Mouse (Mus musculus) midbrain, postnatal 0 days (tissue): ENCODE measurements around the gene Hmgn3. TPM values are rescaled to one million over a fixed set of nuclear protein-coding genes. Genes with fewer than 3 reads are reported as not detected.

Experiments used
- ATAC-seq: fragments of 200-750 bp; cut with Nextera tagmentation; 2 replicates; pipeline ENCODE4 v1.8.0; 2017; ENCODE audit warnings: moderate number of reproducible peaks, mild to moderate bottlenecking, moderate TSS enrichment, moderate library complexity; ENCODE audit not compliant: low FRiP score
- DNase-seq: peaks from one replicate; pipeline ENCODE4 v3.0.0-alpha.2; 2015; ENCODE audit warnings: low spot score
- H3K27ac ChIP-seq: fragments of 300-500 bp; sonication (generic); 2 replicates; pipeline ENCODE4 v1.5.1; 2014; ENCODE audit warnings: low read depth, mild to moderate bottlenecking, low read length, mixed read lengths
- H3K27me3 ChIP-seq: fragments of 300-500 bp; sonication (generic); 2 replicates; pipeline ENCODE4 v1.6.1; 2014; ENCODE audit warnings: low read length, control low read depth, mixed read lengths; ENCODE audit not compliant: insufficient read depth
- H3K36me3 ChIP-seq: fragments of 300-500 bp; sonication (generic); 2 replicates; pipeline ENCODE4 v1.6.1; 2014; ENCODE audit warnings: low read length, control low read depth, mixed read lengths; ENCODE audit not compliant: insufficient read depth
- H3K4me1 ChIP-seq: fragments of 300-500 bp; sonication (generic); 2 replicates; pipeline ENCODE4 v1.6.1; 2014; ENCODE audit warnings: mild to moderate bottlenecking, control low read depth, antibody characterized with exemption, low read length, mixed read lengths; ENCODE audit not compliant: insufficient read depth
- H3K4me2 ChIP-seq: fragments of 300-500 bp; sonication (generic); 2 replicates; pipeline ENCODE4 v1.6.1; 2014; ENCODE audit warnings: low read depth, mild to moderate bottlenecking, low read length, mixed read lengths; ENCODE audit not compliant: poor library complexity, severe bottlenecking
- H3K4me3 ChIP-seq: fragments of 300-500 bp; sonication (generic); 2 replicates; pipeline ENCODE4 v1.5.1; 2014; ENCODE audit warnings: low read depth, mild to moderate bottlenecking, low read length, moderate library complexity
- H3K9ac ChIP-seq: fragments of 300-500 bp; sonication (generic); replicated peaks from 2 replicates; pipeline ENCODE4 v1.6.1; 2014; ENCODE audit warnings: mild to moderate bottlenecking, low read length, moderate library complexity, mixed read lengths; ENCODE audit not compliant: poor library complexity, severe bottlenecking
- H3K9me3 ChIP-seq: fragments of 300-500 bp; sonication (generic); 2 replicates; pipeline ENCODE4 v1.6.1; 2016; ENCODE audit warnings: low read length, control low read depth
- CTCF ChIP-seq: IDR thresholded peaks from 2 replicates; pipeline ENCODE4 v1.5.1; 2016; ENCODE audit warnings: antibody characterized with exemption, mild to moderate bottlenecking
- WGBS: fragments of 180-500 bp; shearing (Covaris S2); extraction: QIAGEN DNeasy Blood & Tissue Kit; methylation state at CpG from one replicate; pipeline ENCODE4 v1.1.7; 2014; 5-methylcytosine and 5-hydroxymethylcytosine counted together
- polyA plus RNA-seq: library from polyadenylated mRNA; unstranded; fragments of >200 nt; fragmentation: Nextera tagmentation; extraction: Ambion mirVana; gene quantifications from 2 replicates; pipeline ENCODE4 v1.2.1, GENCODE M21; 2015
- total RNA-seq: library from RNA; depleted of rRNA; stranded (reverse); fragments of >200 nt; gene quantifications from 2 replicates; pipeline ENCODE4 v1.2.3, GENCODE M21; 2014; rRNA removed

Hmgn3 gene
- total RNA-seq = 57.7 and 113 TPM in 2 replicates
- polyA plus RNA-seq = 217 and 229 TPM in 2 replicates

- H3K9ac ChIP-seq = peak within 1 kb of the TSS; percentile 64
- no peaks in the 10 kb centered on the region for H3K27me3 ChIP-seq
- H3K27ac ChIP-seq = peak within 1 kb of the TSS; percentile 64
- ATAC-seq (peak; percentile 97), DNase-seq (peak; percentile 96)
- WGBS = 8% methylated on average over 28 of the region's 28 CpGs
- no peak for TF ChIP-seq CTCF
- H3K36me3 ChIP-seq = no peaks in the 10 kb centered on the region
- no peaks in the 10 kb centered on the region for H3K9me3 ChIP-seq
- peak within 1 kb of the TSS; percentile 95 for H3K4me2 ChIP-seq
- no peaks in the 10 kb centered on the region for H3K4me1 ChIP-seq
- H3K4me3 ChIP-seq = peak within 1 kb of the TSS; percentile 46
These were observed at the start of gene Hmgn3 for GRCm38 (mm10) chr9:83146446-83147188. Gene Hmgn3, minus strand, starts transcription at chr9:83146685.

- Histone ChIP-seq H3K27me3 (no peaks in the 10 kb centered on the region), H3K4me3 (no peak overlapping the region), H3K27ac (no peak overlapping the region), H3K9me3 (no peaks in the 10 kb centered on the region), H3K36me3 (no peaks in the 10 kb centered on the region), H3K9ac (no peak overlapping the region), H3K4me2 (no peak overlapping the region), H3K4me1 (no peaks in the 10 kb centered on the region)
- ATAC-seq (no peak), DNase-seq (no peak)
- WGBS = 83% methylated on average over 10 of the region's 10 CpGs
- no peak for TF ChIP-seq CTCF
These were observed 49.3 kb upstream of the Hmgn3 start for GRCm38 (mm10) chr9:83195765-83196164.

GRCm38 (mm10) chr9:83195007-83195406 lies 48.5 kb upstream of the Hmgn3 start:
- peak; percentile 10 for DNase-seq
- Histone ChIP-seq H3K27me3 (no peaks in the 10 kb centered on the region), H3K9ac (no peak overlapping the region), H3K4me1 (no peaks in the 10 kb centered on the region), H3K4me2 (no peak overlapping the region), H3K9me3 (no peaks in the 10 kb centered on the region), H3K4me3 (no peak overlapping the region), H3K36me3 (no peaks in the 10 kb centered on the region), H3K27ac (no peak overlapping the region)
- no peak for TF ChIP-seq CTCF
- 61% methylated on average over 6 of the region's 6 CpGs for WGBS
- no peak for ATAC-seq

GRCm38 (mm10) chr9:83187752-83188151 lies 41.3 kb upstream of the Hmgn3 start:
- no peaks in the 10 kb centered on the region for H3K27me3 ChIP-seq
- no peak overlapping the region for H3K9ac ChIP-seq
- WGBS = 82% methylated on average over 2 of the region's 2 CpGs
- H3K4me3 ChIP-seq = no peak overlapping the region
- TF ChIP-seq CTCF = no peak
- no peaks in the 10 kb centered on the region for H3K4me1 ChIP-seq
- ATAC-seq (no peak), DNase-seq (no peak)
- no peaks in the 10 kb centered on the region for H3K9me3 ChIP-seq
- H3K36me3 ChIP-seq = no peaks in the 10 kb centered on the region
- no peak overlapping the region for H3K27ac ChIP-seq
- H3K4me2 ChIP-seq = no peak overlapping the region

GRCm38 (mm10) chr9:83145591-83146445 lies 667 bp downstream of the Hmgn3 start:
- no peaks in the 10 kb centered on the region for H3K36me3 ChIP-seq
- ATAC-seq = peak; percentile 87
- no peak for TF ChIP-seq CTCF
- H3K4me2 ChIP-seq = peak overlapping the region; percentile 95
- no peaks in the 10 kb centered on the region for H3K4me1 ChIP-seq
- 3% methylated on average over 47 of the region's 53 CpGs for WGBS
- H3K27me3 ChIP-seq = no peaks in the 10 kb centered on the region
- no peaks in the 10 kb centered on the region for H3K9me3 ChIP-seq
- H3K9ac ChIP-seq = peak overlapping the region; percentile 64
- peak; percentile 63 for DNase-seq
- H3K4me3 ChIP-seq = peak overlapping the region; percentile 46
- peak overlapping the region; percentile 64 for H3K27ac ChIP-seq

GRCm38 (mm10) chr9:83129831-83130230 lies 16.7 kb downstream of the Hmgn3 start:
- Histone ChIP-seq H3K9ac (no peak overlapping the region), H3K36me3 (no peaks in the 10 kb centered on the region), H3K27ac (no peak overlapping the region), H3K9me3 (no peaks in the 10 kb centered on the region), H3K4me2 (no peak overlapping the region), H3K27me3 (no peaks in the 10 kb centered on the region), H3K4me3 (no peak overlapping the region), H3K4me1 (no peaks in the 10 kb centered on the region)
- TF ChIP-seq CTCF = no peak
- ATAC-seq (no peak), DNase-seq (no peak)
- 97% methylated on average over 4 of the region's 4 CpGs for WGBS
